Mouse (Mus musculus) layer of hippocampus, adult 9-11 months (tissue): Measurements from ENCODE around the gene Slc34a3.

Experiments used
- DNase-seq: peaks from one replicate; pipeline ENCODE4 v3.0.0; 2022

Slc34a3 gene

GRCm38 (mm10) chr2:25224766-25225752 lies 9.1 kb downstream of the Slc34a3 start:
- peak; percentile 100 for DNase-seq

DNA sequence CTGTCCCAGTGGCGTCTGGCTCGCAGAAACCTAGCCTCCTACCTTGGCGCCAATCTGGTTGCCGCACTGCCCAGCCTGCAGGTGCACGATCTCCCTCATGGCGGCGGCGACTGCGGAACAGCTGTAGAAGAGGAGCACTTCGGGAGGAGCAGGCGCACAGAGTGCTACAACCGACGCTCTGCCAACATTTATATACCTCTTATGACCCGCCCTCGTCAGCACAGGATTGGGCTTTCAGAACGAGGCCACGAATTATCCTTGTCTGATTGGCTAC lies 9.7 kb downstream of the Slc34a3 start, which contains the start of gene Tubb4b:
Tubb4b (minus strand) TSS at position 211 of the 274 bp plus-strand sequence.
- no peak for DNase-seq

DNA sequence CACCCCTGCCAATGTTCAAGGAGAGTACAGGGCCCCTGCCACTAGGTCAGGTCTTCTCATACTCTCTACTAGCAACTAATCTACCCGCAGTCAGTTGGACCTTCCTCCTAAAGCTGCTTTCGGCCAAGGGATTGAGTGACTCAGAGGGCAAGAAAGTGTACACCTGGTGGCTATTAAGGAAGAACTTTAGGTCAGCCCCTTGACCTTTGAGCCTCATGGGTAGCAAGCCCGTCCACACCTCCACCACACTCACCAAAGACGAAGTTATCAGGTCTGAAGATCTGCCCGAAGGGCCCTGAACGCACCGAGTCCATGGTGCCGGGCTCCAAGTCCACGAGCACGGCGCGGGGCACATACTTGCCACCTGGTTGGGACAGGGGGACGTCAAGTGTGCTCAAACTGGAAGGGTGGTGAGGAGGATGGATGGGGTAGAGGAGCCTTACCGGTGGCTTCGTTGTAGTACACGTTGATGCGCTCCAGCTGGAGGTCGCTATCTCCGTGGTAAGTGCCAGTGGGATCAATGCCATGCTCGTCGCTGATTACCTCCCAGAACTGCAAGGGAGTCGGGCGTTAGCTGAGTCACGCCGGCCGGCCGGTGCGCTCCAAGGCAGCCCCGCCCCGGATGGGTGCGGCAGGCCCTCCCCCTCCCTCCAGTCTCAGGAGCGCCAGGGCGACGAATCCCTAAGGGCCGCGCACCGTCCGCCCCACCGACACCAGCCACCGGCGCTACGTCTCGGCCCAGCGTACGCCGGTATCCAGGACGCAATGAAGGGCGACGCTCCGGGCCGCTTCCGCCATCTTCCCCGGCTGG lies 10.3 kb downstream of the Slc34a3 start:
- DNase-seq = peak; percentile 83

- no peak for DNase-seq
Measured at GRCm38 (mm10) chr2:25221331-25221772, 12.8 kb downstream of the Slc34a3 start.

GRCm38 (mm10) chr2:25218445-25218844 lies 15.7 kb downstream of the Slc34a3 start, which contains the start of gene Fam166a:
Fam166a (plus strand) TSS chr2:25218745.
- DNase-seq = no peak

- no peak for DNase-seq
Measured at GRCm38 (mm10) chr2:25217666-25218065, 16.5 kb downstream of the Slc34a3 start.

- DNase-seq = no peak
Measured at GRCm38 (mm10) chr2:25214444-25214843, 19.7 kb downstream of the Slc34a3 start, which contains the start of gene Stpg3. Stpg3 (minus strand) TSS chr2:25214637.

- DNase-seq = no peak
Measured at GRCm38 (mm10) chr2:25213266-25213865, 20.8 kb downstream of the Slc34a3 start.

DNA sequence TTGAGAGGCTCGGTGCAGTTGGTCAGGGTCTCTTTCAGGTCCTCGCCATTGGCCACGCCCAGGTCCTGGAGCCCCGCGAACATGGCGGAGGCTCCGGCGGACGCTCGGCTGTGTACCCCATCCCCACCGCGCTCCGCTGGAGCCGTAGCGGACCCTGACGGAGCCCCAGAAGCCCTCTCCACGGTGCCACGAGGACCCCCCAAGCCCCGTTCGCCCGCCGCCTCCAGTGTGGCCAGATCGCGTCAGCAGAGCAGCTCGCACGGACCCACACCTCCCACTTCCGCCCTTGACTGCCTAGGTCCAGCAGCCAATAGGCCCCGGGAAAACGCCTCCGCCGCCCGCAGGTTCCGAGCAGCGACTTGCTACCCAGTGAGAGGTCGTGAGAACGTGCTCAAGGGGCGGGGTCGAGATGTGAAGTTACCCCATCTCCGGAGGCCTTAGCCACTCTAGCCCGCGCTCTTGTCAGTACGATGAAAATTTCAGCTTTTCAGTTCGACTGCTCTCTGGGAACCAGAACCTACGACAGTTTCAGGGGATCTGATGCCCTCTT lies 23.0 kb downstream of the Slc34a3 start, which contains the start of gene Nelfb:
Nelfb (minus strand) TSS at position 369 of the 550 bp plus-strand sequence.
- DNase-seq = peak; percentile 86

DNA sequence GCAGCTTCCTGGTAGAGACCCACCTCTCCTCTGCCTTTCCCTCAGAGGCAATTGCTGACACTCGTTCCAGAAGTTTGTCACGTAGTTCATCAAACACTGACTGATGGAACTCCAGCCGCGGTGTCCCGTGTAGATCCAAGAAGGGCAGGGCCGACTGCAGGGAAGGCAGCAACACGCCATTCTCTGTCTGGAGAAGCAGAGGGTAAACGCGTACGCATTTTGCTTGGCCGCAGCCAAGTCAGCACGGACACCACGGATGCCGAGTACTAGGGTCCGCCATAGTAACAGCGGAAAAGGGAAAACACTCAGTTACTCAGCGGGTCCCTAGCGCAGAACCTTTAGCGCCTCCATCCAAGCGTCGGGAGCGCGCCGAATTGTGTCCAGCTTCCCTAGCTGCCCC lies 23.5 kb downstream of the Slc34a3 start:
- DNase-seq = no peak

DNA sequence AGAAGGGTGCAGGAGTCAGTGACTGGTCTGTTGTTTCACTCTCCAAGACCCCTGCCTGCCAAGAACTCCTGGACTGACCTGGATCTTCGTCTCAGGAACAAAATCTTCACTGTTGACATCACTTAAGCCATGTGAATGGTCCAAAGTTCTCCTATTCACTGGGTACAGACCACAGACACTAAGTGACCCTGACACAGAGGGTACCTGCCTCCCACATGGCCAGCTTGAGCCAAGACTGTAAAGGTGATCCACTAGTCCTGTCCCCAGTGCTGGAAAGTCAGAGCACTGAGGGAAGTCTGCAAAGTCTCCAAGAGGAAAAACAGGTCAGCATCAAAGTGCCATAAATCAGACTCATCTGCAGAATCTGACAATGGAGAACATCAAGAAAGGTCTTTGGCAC lies 26.6 kb downstream of the Slc34a3 start:
- DNase-seq = no peak

DNA sequence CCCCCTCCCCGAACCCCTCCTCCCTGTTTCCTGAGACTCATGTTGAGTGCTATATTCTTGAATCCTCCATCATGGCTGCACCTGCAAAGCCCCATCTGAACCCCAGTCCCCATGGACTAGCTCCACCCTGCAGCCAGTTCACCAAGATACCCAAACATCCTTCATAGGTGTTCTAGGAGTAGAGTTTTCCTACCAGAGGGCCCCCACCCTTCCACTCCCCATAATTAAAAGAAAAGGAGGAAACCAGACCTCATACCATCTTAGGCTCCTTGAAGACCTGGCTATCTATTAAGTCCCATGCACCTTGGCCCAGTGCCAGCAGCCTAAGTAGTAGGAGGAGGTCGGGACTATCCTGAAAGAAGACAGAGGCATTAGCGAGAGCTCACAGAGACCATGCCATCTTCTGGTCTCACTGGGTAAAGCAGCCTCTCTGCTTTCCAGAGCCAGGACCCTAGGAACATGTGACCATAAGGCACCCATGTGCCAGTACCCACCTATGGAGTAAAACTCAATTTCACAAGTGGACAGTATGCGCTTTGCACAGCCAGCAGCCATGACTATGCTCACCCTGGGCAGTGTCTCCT lies 30.4 kb downstream of the Slc34a3 start:
- DNase-seq = no peak

- DNase-seq = no peak
Measured at GRCm38 (mm10) chr2:25200631-25201030, 33.5 kb downstream of the Slc34a3 start.

GRCm38 (mm10) chr2:25197946-25198345 lies 36.2 kb downstream of the Slc34a3 start:
- DNase-seq = no peak

GRCm38 (mm10) chr2:25197191-25197590 lies 37.0 kb downstream of the Slc34a3 start:
- no peak for DNase-seq

- peak; percentile 67 for DNase-seq
Measured at GRCm38 (mm10) chr2:25196172-25196954, 37.8 kb downstream of the Slc34a3 start, which contains the start of gene Tor4a. Tor4a (minus strand) TSS chr2:25196886.

DNA sequence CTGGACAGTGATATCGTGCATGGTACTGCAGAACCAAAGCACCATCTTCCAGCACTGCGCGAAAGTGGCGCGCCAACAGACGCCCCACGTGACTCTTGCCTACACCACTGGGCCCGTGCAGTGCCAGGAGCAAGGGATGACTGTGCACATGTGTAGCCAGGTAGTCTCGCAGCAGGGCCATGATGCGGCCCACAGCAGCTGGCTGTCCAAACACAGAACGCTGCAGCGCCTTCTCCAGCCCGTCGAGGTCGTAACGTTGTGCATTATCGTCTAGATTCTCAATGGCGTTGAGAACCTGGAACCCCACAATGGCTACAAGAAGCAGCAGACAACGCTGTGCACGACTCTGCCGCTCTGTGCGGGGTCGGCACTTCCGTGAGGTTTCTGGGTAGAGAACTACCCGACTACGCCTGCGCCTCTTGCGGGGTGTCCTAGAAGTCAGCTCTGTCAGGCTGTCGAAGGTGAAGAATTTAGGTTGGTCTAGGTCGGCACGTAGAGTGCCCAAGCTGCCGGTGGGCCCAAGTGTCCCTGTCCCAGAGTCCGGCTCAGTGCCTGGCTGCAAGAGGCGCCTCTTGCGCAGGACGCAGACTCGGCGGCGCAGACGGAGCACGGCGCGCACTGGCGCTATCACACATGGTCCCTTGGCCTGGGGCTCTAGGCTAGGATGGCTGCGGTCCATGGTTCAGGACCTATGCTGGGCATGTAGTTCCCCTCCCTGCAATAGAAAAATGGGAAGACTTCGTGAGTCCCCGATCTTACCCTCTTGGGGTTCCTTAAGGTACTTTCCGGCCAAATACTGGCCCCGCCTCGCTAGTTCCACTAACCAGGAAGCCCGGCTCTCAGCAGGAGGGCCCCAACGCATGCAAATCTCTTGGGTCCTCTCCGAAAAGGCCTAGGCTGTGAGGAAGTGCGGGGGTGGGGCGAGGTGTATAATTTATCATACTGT lies 38.7 kb downstream of the Slc34a3 start:
- DNase-seq = no peak

DNA sequence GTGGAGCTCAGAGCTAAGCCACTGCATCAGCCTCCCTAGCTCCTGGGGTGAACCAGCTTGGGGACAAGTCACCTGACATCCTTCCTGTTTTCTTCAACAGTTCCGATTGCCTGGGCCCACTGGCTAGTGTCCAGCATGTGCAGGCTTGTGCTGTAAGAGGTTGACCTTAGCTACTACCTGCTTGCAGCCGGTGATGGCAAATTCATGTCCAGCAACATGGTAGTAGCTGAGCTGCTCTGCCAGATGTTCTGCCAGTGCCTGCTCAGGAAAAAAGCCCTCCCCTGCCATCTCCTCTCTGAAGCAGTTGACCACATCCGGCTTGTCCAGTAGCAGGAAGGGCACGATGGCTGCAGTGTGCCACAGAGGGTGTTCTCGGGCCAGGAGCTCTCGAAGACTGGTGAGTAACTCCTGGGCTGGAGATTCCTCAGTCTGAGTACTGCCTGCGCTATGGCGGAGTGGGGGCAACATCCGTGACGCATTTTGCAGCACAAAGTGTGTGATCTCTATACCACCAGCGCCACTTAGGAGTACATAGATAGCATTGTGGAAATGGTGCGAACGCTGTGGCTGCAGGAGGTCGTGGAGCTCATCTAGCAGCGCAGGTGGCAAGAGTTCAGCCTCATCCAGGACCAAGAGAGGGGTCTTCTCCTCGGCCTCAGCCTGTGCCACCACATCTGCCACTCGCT lies 39.5 kb downstream of the Slc34a3 start:
- DNase-seq = no peak

GRCm38 (mm10) chr2:25194006-25194405 lies 40.2 kb downstream of the Slc34a3 start:
- no peak for DNase-seq
